Mouse (Mus musculus): ENCODE measurements at regions not wholly inside any gene's neighbourhood (a gene's known extent, or its start where the extent isn't known, plus 50 kb on each side); places are given as distances from the start of the nearest gene placed in this dataset.

GRCm38 (mm10) chr6:140368354-140369069 lies 55.3 kb upstream of the Plekha5 start:
- no peak for DNase-seq (ENCODE audit: low spot score in 2 of 2)

DNA sequence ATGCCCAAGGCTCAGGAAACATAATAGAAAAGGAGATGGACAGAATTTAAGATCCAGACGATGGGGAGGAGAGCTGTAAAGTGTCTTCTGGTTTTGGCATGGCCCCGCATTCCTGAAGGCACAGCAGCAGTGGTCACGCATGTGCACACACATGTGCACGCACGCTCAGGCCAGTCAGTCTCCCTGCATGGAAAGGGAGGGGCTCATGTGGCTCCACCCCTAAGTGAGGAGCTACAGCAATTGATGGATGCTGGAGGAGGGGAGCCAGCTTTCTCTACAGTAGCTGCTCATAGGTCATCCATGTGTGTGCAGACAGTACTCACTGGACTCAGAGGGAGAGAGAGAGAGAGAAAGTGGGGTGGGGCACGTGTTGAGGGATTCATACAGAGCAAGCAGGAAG lies 56.6 kb upstream of the Plekha5 start:
- no peak for DNase-seq (ENCODE audit: low spot score in 2 of 2)

- DNase-seq (ENCODE audit: low spot score in 2 of 2), result no peak
Measured at GRCm38 (mm10) chr6:140366791-140367190, 57.1 kb upstream of the Plekha5 start.

DNA sequence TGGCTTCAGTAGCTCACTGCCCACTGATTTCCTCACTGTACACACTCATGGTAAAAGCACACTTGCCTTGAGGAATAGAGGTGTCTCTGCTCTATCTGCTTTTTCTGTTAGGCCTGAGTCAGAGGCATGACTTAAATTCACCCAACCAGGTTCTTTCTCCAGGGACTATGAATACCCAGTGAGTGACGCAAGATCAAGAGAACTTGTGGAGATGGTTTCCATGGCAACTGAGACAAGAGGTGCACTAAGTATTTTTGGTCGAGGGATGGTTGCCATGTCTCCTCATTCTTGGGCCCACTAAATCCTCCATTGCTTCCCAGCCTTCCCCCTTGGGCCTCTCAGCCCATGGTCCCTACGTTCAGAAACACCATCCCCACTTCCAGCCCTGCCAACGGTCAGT lies 62.9 kb upstream of the Plekha5 start:
- no peak for DNase-seq (ENCODE audit: low spot score in 2 of 2)

- DNase-seq (ENCODE audit: low spot score in 2 of 2), result no peak
Measured at GRCm38 (mm10) chr6:140357901-140358300, 66.0 kb upstream of the Plekha5 start.

- no peak for DNase-seq (ENCODE audit: low spot score in 2 of 2)
Measured at GRCm38 (mm10) chr6:140357300-140357699, 66.6 kb upstream of the Plekha5 start.

- no peak for DNase-seq (ENCODE audit: low spot score in 2 of 2)
Measured at GRCm38 (mm10) chr6:140354082-140354481, 69.8 kb upstream of the Plekha5 start.

- no peak for DNase-seq (ENCODE audit: low spot score in 2 of 2)
Measured at GRCm38 (mm10) chr6:140353610-140354009, 70.2 kb upstream of the Plekha5 start.

DNA sequence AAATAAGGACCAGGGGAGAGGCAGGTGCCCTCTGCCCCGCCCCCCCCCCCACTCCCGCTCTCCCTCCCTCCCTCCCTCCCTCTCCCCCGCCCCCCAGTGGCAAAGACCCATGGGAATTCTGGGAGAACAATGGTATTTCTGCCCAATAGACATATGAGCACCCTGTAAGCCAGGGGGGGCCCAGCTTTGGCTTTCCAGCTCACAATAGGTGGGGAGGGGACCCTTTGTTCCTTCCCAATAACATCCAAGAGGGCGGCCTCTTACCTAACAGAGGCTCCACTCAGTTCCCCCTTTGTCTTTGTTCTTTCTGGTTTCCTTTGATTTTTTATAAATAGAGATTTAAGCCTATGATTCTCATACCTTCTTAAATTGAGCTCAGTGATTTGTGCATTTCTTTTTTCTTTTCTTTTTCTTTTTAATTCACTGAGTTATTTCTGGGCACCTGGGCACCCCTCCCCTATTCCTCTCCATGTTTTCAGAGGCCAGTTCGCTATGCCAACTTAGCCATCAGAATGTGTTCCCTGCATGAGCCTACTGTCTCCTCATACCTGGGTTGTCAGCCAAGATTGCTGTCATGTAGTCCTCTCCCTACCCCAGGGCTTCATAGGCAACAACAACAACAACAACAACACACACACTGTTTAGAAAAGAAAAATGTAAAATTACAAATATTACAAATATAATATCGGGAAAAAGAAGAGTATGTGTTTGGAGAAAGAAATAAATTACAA lies 72.3 kb upstream of the Plekha5 start:
- DNase-seq (ENCODE audit: low spot score in 2 of 2), result no peak

DNA sequence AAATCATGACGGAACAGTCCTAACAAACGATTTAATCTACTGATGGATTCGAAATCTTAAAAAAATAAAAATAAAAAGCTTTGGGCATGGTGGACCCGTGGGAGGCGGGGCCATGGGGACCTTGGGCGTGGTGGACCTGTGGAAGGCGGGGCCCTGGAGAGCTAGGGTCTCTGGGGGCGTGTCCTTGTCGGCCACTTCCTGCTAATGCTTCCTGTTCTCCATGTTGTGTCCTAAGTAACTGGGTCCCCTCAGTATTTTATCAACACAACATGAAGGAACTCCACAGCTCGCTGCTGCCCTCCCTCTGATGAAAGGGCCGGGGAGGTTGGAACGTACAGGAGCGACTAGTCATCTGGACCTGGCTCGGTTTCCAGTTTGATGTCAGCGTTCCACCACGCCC lies 75.3 kb upstream of the Plekha5 start:
- DNase-seq (ENCODE audit: low spot score in 2 of 2), result no peak

- DNase-seq (ENCODE audit: low spot score in 2 of 2), result no peak
Measured at GRCm38 (mm10) chr6:140346929-140347328, 76.9 kb upstream of the Plekha5 start.

DNA sequence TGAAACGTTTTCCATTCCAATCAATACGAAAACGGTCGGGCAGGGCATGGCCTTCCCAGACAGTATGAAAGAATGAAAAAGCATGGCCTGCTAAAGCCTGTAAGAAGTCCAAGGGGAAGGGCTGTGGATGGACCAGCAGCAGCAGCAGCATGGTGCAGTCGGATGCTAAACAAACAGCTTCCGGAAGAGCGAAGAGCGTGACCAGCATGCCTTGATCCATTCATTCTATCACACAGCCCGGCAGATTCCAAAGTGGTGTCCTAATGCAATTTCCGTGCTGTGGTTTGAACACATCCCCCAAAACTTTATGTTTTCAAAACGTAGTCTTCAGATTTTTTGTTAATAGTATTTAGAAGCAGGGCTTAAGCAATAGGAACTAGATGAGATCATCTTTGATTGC lies 80.2 kb upstream of the Plekha5 start:
- no peak for DNase-seq (ENCODE audit: low spot score in 2 of 2)

- no peak for DNase-seq (ENCODE audit: low spot score in 2 of 2)
Measured at GRCm38 (mm10) chr6:140342881-140343280, 81.0 kb upstream of the Plekha5 start.

DNA sequence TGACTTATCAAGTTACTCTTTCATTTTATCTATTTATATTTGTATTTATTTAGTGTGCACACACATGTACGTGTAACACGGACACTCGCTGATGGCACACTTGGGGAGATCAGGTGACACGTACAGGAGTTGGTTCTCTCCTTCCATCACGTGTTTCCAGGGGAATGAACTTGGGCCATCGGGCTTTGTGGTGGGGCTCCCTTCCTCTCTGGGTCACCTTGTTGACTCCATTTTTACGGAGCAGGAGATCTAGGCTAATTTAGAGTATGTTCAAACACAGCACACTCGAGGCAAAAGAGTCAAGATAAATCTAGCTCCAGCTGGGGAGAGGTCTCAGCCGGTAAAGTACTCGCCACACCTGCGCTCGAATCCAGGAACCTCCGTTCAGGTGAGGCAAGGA lies 84.1 kb upstream of the Plekha5 start:
- DNase-seq (ENCODE audit: low spot score in 2 of 2), result no peak

- no peak for DNase-seq (ENCODE audit: low spot score in 2 of 2)
Measured at GRCm38 (mm10) chr6:140337897-140338749, 85.7 kb upstream of the Plekha5 start.

- no peak for DNase-seq (ENCODE audit: low spot score in 2 of 2)
Measured at GRCm38 (mm10) chr6:140337083-140337491, 86.8 kb upstream of the Plekha5 start.

DNA sequence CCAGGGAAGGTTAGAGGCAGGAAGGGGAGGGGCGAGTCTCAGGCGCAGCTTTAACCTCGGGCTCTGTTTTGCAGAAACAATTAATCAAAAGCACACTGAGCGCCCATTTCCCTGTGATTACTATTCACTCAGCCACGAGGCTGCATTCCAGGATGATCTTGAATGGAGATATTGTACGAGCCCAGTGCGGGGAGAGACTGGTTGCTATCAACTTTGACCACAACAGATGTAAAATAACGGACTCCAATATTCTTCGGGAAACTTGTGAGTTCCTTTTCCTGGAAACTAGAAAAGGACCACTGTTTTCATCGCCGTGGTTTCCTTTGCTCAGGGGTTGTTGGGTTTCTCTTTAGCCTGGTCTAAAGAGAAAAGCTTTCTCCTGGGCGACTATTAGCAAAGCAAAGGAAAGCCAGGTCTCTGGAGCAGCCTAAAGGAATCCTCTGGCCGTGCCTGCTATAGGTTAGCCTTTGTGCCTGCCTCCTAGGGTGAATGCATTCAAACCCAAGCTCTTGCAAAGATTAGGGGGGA lies 87.4 kb upstream of the Plekha5 start:
- DNase-seq (ENCODE audit: low spot score in 2 of 2), result no peak

DNA sequence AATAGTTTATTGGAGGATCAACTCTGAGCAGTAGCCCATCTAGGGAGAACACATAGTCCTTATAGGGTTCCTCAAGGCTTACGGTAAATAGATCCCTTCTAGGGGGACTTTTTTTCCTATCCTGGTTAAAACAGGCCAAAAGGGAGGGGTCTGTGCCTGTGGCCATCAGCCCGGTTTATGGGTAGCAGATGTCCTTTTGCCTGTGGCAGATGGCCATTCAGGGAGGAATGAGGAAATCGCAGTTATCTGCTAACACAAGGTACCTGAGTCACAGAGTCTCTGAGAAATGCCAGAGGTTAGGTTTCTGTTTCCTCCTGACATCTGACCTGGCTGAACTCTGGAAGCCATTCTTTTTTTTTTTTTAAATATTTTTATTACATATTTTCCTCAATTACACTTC lies 90.5 kb upstream of the Plekha5 start:
- no peak for DNase-seq (ENCODE audit: low spot score in 2 of 2)

DNA sequence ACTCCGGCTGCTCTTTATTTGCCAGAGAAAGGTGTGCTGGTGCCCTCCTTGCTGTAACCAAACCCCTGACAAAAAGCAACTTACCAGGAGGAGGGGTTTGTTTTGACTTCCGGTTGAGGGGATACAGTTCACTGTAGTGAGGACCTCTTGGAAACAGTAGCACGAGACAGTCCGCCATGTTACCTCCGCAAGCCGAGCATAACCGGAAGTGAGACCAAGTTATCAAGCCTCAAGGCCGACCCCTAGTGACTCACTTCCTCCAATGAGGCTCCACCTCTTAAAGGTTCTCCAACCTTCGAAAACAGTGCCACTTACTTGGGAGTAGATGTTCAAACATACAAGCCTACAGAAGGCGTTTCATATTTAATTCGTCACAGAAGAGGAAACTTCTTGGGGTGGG lies 115.2 kb upstream of the Plekha5 start:
- no peak for DNase-seq (ENCODE audit: low spot score in 2 of 2)

GRCm38 (mm10) chr6:140306811-140307558 lies 116.9 kb upstream of the Plekha5 start:
- DNase-seq (ENCODE audit: low spot score in 2 of 2), result no peak

DNA sequence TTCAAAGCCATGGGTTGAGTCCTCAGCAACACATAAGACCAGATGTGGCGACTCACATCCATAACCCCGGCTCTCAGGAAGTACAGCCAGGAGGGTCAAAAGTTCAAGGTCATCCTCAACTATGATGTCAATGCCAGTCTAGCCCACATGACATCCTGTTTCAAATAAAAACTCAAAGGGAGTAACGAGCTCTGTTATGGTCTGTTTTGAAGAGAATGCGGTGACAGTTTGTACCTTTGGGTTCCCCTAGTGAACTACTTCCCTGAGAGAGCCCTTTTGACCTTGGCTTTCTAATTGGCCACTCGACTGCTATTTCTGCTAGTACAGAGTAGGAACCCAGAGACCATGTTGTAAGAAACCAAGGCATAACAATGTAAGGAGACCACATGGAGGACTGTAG lies 119.7 kb upstream of the Plekha5 start:
- no peak for DNase-seq (ENCODE audit: low spot score in 2 of 2)

All from layer of hippocampus, adult 8-10 months (tissue).